Mouse (Mus musculus): ENCODE results near the gene Adarb1.

Adarb1 gene

DNA sequence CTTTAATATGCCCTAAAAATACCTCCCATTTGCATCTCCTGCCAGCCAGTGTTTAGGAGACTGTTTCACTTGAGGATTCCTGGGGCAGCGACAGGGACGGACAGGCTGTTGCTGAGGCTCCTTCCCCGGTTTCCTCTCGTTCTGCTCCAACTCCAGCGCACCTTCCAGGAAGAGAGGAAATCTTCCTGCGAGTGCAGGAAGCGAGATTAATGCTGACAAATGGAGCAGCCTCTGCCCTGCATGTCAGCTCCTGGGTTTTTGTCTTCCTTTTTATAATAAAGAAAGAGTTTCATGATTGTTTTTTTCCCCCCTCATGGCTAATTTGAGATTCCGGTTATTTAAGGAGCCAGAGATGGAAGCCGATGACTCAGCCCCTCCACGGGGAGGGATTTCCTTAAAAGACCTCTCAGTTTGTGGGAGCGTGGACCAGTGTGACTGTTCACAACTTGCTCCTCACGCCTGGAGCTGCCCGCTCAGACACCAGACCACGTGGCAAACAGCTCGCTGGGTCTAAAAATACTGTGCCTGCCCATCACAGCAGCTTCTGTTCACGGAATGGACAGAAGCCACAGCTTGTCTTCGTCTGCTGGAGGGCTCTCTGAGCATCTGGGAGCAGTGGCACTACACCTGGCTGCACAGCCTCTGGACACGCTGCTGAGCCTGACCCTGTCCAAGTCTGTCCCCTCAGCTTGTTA lies 16.5 kb upstream of the Adarb1 start:
- peak; percentile 54 to 59 for DNase-seq

DNA sequence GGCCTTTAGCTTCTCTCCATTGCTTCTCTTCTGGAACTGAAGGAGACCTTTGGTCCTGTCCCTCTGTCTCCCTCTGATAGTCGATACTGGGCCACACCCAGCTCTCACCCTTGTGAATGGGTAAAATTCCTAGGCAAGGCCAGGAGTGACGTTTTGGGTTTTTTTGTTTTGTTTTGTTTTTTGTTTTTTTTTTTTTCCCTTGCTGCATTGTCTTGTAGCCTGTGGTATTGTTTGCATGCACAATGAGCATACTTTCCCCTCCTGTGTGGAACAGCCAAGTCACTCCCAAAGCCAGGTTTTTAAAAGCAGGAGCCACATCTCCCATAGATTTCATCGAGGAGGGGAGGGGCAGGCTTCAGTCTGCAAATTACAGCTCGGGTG lies 16.0 kb upstream of the Adarb1 start:
- DNase-seq: no peak

DNA sequence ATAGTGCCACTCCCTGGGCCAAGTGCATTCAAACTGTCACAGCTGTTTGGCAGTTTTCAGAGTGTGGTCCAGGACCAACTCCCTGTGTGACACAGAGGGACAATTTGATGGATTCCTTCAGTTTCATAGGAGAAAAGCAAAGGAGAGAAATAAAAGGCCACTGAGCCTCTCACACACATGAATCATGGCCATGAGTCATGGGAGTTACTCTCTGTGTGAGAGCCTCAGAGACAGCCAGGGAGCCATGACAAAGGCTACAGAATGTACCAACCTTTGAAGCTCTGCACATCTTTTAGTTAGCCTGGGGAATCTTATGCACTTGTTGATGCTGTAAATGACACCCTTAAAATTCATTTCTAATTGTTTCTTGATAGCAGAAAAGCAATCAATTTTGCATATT lies 12.7 kb upstream of the Adarb1 start:
- no peak for DNase-seq

DNA sequence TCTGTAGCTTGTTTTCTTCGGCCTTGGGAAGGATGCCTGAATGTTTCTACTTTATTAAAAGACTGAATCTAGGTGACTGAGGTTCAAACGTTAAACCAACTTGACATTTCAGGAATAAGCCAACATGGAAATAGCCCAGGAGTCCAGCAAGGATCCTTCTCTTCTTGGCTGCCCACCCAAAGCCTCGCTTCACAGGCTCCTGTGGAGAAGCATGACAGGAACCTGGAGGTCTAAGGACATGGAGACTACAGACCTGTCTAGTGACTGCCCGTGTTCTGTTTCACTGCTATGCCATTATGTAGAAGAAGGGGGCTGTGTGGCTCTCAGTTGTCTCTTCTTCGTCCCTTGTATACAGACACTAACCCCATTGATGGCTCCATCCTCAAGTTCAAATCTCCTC lies 11.9 kb upstream of the Adarb1 start:
- DNase-seq: peak; percentile 79 to 80

DNA sequence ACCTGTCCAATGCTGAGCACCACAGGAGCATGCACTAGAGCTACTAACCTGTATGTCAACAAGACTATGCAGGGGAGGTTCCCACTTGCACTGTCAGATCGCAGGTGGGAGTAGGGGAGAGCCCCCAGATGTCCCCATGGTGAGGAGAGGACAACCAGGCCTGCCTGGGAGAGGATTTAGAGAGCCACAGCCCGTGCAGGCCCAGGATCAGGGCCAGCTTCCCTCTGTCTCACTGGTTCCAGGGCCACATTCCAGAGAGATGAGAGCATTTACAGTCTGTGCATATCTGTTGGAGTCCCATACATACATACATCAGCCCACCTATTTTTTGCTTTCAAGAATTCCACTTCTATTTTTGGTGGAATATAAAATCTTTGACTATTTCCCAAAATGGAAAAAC lies 9.5 kb upstream of the Adarb1 start:
- DNase-seq: peak in 1 of 2 experiments; percentile 34

GRCm38 (mm10) chr10:77420190-77420589 lies 2.1 kb upstream of the Adarb1 start:
- DNase-seq: no peak

GRCm38 (mm10) chr10:77417240-77418102 lies 599 bp downstream of the Adarb1 start:
- peak; percentile 43 to 69 for DNase-seq

DNA sequence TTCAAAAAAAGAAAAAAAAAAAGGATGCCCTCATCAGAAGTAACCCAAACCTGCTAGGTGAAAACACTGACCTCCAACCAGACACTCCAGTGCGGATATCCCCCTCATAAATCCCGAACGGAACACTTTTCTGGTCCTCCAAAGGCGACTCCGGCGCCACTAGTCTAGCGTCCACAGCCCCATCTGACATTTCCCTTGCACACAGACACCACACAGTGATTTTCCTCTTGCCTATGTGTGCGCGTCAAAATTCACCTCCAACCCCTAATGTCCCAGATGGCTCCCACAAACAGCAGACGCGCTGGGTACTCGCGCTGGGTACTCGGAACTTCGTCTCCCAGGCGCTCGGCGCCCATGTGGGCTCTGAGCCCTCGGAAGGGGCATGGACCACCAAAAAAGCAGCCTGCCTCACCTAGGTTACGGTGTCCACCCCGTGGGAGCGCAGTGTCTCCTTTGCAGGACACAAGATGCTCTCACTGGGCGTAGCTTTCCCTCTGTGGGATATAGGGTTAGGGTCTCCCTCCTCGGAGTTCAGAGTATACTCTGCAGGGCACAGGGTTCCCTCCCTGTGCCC lies 1.3 kb downstream of the Adarb1 start:
- DNase-seq: peak in 1 of 2 experiments; percentile 53

GRCm38 (mm10) chr10:77415867-77416266 lies 2.2 kb downstream of the Adarb1 start:
- peak; percentile 48 to 49 for DNase-seq

GRCm38 (mm10) chr10:77413791-77414190 lies 4.3 kb downstream of the Adarb1 start:
- DNase-seq: no peak

DNA sequence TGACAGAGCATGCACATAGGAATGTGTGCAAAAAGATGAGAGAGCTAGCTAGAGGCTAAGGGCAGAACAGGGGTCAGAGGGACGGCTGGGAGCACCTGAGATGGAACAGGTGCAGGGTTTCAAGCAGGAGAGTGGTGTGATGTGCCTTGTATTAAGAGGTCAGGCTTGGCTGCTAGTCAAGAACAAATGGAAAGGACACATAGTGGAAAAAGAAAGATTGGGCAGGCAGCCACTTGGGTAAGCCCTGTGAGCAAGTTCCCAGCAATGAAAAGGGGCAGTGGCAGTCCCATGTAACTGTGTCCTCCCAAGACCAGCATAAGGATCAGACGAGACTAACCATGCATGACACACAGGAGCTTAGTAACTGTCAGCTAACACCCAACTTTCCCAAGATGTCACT lies 8.9 kb downstream of the Adarb1 start:
- no peak for DNase-seq

- DNase-seq: no peak
Measured at GRCm38 (mm10) chr10:77408241-77408640, 9.8 kb downstream of the Adarb1 start.

DNA sequence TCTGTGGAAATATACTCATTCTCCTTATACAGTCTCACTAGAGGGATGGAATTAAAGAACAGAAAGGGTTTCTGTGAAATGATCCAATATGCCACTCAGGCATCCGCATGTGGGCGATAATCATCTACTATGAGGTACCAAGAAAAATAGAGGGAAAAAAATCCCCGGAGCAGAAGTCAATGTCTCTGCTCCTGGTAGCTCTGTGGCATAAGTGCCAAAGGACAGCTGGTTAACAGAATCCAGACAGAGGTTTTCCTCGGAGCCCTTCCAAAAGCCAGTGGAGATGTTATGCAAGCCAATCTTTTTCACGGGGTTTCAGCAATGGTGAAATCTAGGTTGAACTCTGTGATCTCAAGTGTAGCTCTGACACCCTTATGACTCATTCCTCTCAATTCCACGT lies 11.6 kb downstream of the Adarb1 start:
- peak in 1 of 2 experiments; percentile 43 for DNase-seq

DNA sequence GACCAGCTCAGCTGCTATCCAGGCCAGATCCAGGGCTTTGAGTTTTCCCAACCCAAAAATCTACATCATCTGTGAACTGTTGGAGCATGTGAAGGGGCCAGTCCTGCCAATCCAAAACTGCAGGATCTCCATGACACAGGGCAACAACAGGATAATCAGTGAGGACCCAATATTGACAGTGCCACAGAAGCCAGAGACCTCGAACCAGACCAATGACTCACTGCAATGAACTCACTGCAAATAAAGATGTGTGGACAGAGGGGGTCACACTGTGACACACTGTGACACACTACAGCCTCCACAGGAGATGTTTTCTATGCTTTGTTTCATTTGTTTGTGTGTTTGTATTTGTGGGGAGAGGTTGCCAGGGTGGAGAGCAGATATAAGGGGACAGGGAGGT lies 15.6 kb downstream of the Adarb1 start:
- DNase-seq: no peak

- no peak for DNase-seq
Measured at GRCm38 (mm10) chr10:77401039-77401438, 17.0 kb downstream of the Adarb1 start.

DNA sequence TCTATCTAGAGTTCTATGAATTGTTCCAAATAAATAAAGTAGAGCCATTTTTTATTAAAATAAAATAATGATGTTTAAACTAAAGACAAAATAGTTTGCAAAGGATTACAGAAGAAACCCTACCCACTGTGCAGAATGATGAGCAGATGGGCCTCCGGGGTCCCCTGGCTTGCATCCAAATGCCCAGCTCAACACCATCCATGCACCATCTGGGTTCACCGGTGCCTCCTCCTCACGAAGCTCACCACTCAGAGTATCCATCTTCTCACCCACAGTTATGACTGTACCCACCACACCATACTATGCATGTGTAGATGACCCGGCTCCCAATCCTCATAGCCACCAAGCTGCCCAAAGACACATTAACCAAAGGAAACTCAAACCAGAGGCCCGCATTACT lies 18.1 kb downstream of the Adarb1 start:
- peak; percentile 93 to 95 for DNase-seq

GRCm38 (mm10) chr10:77398082-77398481 lies 20.0 kb downstream of the Adarb1 start:
- peak; percentile 53 to 56 for DNase-seq

DNA sequence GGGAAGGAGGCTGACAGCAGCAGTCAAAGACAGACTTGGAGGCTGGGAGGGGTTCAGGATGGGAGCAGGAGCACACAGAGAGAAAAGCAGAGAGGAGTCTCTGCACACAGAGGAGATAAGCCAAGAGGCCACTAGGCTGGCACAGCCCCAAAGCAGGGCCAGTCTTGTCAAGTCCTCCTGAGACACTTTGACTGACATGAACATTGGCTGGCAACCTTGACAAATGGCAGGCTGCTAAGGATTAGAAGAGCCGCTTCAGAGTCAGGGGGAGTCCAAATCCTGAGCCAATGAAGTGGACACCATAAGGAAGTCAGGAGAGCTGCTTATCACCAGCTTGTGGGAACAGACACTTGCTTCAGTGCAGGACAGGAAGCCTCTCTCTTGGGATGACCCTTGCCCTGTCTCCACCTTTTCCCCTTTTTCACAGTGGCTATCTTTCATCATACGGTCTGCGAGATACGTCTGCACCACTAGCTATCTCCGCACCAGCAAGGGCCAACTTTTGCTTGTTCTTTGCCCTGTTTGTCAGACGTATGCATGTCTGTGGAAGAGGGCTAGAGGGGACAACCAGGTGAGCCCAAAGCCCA lies 20.9 kb downstream of the Adarb1 start:
- DNase-seq: peak; percentile 94 to 97

GRCm38 (mm10) chr10:77396015-77396414 lies 22.1 kb downstream of the Adarb1 start:
- DNase-seq: no peak

DNA sequence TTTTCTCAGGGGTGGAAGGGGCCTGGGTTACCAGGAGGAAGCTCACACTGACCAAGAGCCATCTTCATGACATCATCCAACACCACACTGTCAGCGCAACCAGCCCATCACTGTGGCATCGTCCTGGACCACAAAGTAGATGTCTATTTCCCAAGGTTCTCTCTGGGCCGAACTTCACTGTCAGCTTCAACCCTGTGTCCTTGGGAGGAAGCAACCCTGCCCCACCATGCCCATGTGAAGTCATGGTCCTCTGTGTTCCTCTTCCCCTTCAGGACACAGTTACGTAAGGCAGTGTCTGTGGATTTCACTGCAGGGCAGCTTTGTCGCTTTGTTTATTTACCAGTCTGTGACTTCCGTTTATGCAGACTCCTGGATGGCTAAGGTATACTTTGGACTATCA lies 27.0 kb downstream of the Adarb1 start:
- DNase-seq: no peak

GRCm38 (mm10) chr10:77387558-77387957 lies 30.5 kb downstream of the Adarb1 start:
- no peak for DNase-seq

DNA sequence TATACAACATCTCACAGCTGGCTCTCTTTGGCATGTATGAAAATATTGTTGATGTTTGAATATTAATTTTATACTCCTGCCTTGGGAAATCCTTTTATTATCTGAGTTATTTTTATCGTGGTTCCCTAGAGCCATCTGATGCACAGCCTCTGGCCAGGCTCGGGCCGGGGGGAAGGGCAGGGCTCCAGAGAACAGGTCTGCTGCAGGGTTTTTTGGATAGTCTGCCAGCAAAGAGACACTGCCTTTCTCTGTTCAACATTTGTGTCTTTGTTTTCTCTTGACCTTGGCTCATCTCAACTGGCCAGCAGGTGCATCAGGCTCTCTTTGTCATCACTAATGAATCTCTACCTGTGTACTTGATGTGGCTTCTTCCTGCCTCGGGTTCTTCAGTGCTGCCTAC lies 32.3 kb downstream of the Adarb1 start:
- DNase-seq: peak; percentile 58 to 62

GRCm38 (mm10) chr10:77383045-77383444 lies 35.0 kb downstream of the Adarb1 start:
- no peak for DNase-seq
